Mouse (Mus musculus): ENCODE data around the gene Slc9a5. TPM values are rescaled to one million over a fixed set of nuclear protein-coding genes. Genes with fewer than 3 reads are reported as not detected.

The Slc9a5 gene
- polyA plus RNA-seq (2014; fragmentation: Nextera tagmentation; extraction: Ambion mirVana), result 2.6 and 4.0 TPM in 2 replicates

DNA sequence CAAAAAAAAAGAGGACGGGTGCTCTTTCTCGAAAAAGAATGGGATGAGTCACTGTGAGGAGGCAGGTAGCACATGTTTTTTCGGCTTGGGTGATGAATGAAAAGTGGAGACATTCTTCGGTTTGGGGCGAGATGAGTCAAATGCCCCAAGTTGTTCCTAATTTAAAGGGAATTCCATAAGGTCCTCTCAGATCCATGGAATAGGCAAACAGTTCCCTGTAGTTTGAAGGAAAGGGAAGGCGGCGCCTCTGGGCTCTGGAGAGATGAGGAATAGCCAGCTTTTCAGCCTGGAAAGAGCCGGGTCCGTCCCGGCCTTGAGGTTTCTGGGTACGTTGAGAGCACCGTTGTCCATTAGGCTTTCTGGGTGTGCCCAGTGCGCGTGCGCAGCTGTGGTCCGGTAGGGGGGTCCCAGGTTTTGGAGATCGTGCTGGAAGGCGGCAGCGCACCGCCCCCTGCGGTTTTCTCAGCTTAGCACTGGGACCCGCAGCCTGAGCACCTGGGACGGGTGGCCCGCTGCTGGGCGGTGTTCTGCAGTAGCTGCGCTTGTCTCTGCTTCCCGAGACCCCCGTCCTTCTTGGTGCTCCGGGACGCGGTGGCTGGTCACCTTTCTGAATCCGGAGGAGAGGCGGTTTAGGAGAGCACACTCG, at the start of gene Slc9a5:
Gene Slc9a5, plus strand, starts transcription at position 394 of the 646 bp plus-strand sequence.
- Histone ChIP-seq H3K4me3 (ENCODE audit: low read length) (peak within 1 kb of the TSS; percentile 79), H3K4me1 (ENCODE audit: control insufficient read depth, insufficient read depth, low read length) (peaks cover 27% of the 10 kb centered on the region), H3K36me3 (ENCODE audit: control insufficient read depth, insufficient read depth, low read length) (no peaks in the 10 kb centered on the region), H3K9me3 (ENCODE audit: control insufficient read depth, low read length) (no peaks in the 10 kb centered on the region), H3K27ac (ENCODE audit: low read depth, low read length) (peak within 1 kb of the TSS; percentile 84; the same call in 1 of the 2 replicates), H3K4me2 (replicated peaks; ENCODE audit: low read depth, low read length) (peak within 1 kb of the TSS; percentile 92), H3K27me3 (ENCODE audit: control insufficient read depth, insufficient read depth, low read length) (no peaks in the 10 kb centered on the region), H3K9ac (ENCODE audit: low read depth, low read length) (peak within 1 kb of the TSS; percentile 74)
- ATAC-seq (ENCODE audit: low FRiP score, low TSS enrichment), result peak; percentile 10; the same call in 1 of the 2 replicates
- under 1% methylated on average over 34 of the region's 34 CpGs for WGBS

DNA sequence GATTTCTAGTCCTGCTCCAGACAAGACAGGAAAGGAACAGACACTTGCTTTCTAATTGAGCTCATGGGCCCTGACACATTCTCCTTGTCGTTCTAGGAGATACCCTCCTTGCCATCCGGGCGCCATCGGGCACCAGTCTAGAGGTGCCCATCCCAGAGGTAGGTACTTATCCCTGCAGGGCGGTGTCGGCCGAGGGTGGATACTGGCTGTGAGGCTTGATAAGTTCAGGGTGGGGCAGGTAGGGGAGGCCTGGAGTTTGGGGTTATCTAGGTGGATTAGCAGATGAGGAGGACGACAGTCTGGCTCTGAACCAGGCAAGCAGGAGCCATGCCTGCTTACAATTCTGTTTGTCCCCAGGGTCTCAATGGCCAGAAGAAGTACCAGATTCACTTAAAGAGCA, 48.7 kb upstream of the Slc9a5 start:
- Histone ChIP-seq H3K4me3 (ENCODE audit: low read length) (no peak overlapping the region), H3K9me3 (ENCODE audit: control insufficient read depth, low read length) (no peaks in the 10 kb centered on the region), H3K4me1 (ENCODE audit: control insufficient read depth, insufficient read depth, low read length) (peaks cover 19% of the 10 kb centered on the region), H3K27ac (ENCODE audit: low read depth, low read length) (no peak overlapping the region), H3K9ac (ENCODE audit: low read depth, low read length) (no peak overlapping the region), H3K27me3 (ENCODE audit: control insufficient read depth, insufficient read depth, low read length) (no peaks in the 10 kb centered on the region), H3K4me2 (replicated peaks; ENCODE audit: low read depth, low read length) (no peak overlapping the region), H3K36me3 (ENCODE audit: control insufficient read depth, insufficient read depth, low read length) (peaks cover 57% of the 10 kb centered on the region)
- no peak for ATAC-seq (ENCODE audit: low FRiP score, low TSS enrichment)
- 92% methylated on average over 8 of the region's 8 CpGs for WGBS

DNA sequence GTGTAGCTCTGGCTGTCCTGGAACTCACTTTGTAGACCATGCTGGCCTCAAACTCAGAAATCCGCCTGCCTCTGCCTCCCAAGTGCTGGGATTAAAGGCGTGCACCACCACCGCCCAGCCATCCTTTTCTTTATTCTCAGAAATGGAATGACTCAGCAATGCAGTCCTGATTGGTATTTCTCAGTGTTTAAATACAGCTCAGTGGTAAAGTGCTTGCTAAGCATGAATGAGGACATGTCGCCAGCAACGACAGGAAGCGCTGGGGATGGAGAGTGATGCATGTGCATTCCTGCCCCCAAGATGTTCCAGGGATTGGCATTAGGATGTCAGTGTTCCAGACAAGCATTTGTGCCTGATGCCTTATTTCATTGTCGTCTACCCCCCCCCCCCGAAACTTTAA, 45.2 kb upstream of the Slc9a5 start:
- 87% methylated on average over 8 of the region's 8 CpGs for WGBS
- Histone ChIP-seq H3K36me3 (ENCODE audit: control insufficient read depth, insufficient read depth, low read length) (peaks cover 67% of the 10 kb centered on the region), H3K9ac (ENCODE audit: low read depth, low read length) (no peak overlapping the region)

DNA sequence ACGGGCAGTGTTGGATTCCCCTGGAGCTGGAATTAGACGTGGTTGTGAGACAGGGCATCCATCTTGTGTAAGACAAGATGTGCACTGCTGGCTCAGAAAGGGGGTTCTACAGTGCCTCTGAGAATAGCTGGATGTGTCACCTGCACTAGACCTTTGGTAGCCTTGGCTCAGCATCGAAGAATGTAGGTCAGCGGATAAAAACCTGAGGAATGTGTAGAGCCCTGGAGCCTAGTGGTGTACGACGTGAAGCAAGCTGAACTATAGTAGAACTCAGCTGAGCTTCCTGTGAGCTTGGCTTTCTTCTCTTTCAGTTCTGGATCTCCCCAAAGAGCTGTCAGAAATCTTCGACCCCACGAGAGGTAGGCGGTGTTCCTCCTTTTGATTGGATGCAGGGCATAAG, 44.8 kb upstream of the Slc9a5 start:
- H3K4me2 ChIP-seq (replicated peaks; ENCODE audit: low read depth, low read length), result no peak overlapping the region
- H3K4me3 ChIP-seq (ENCODE audit: low read length), result no peak overlapping the region
- H3K27me3 ChIP-seq (ENCODE audit: control insufficient read depth, insufficient read depth, low read length), result no peaks in the 10 kb centered on the region
- peaks cover 20% of the 10 kb centered on the region; the same call in 1 of the 2 replicates for H3K4me1 ChIP-seq (ENCODE audit: control insufficient read depth, insufficient read depth, low read length)
- H3K9ac ChIP-seq (ENCODE audit: low read depth, low read length), result no peak overlapping the region
- peaks cover 68% of the 10 kb centered on the region for H3K36me3 ChIP-seq (ENCODE audit: control insufficient read depth, insufficient read depth, low read length)
- WGBS, result 84% methylated on average over 9 of the region's 9 CpGs
- no peak overlapping the region for H3K27ac ChIP-seq (ENCODE audit: low read depth, low read length)
- no peaks in the 10 kb centered on the region for H3K9me3 ChIP-seq (ENCODE audit: control insufficient read depth, low read length)
- no peak for ATAC-seq (ENCODE audit: low FRiP score, low TSS enrichment)

More for the DNA sequence above, 45.2 kb upstream of the Slc9a5 start:
- ATAC-seq (ENCODE audit: low FRiP score, low TSS enrichment), result no peak
- peaks cover 25% of the 10 kb centered on the region for H3K4me1 ChIP-seq (ENCODE audit: control insufficient read depth, insufficient read depth, low read length)
- no peak overlapping the region for H3K27ac ChIP-seq (ENCODE audit: low read depth, low read length)
- no peaks in the 10 kb centered on the region for H3K27me3 ChIP-seq (ENCODE audit: control insufficient read depth, insufficient read depth, low read length)
- H3K4me3 ChIP-seq (ENCODE audit: low read length), result no peak overlapping the region
- H3K9me3 ChIP-seq (ENCODE audit: control insufficient read depth, low read length), result no peaks in the 10 kb centered on the region
- no peak overlapping the region for H3K4me2 ChIP-seq (replicated peaks; ENCODE audit: low read depth, low read length)

DNA sequence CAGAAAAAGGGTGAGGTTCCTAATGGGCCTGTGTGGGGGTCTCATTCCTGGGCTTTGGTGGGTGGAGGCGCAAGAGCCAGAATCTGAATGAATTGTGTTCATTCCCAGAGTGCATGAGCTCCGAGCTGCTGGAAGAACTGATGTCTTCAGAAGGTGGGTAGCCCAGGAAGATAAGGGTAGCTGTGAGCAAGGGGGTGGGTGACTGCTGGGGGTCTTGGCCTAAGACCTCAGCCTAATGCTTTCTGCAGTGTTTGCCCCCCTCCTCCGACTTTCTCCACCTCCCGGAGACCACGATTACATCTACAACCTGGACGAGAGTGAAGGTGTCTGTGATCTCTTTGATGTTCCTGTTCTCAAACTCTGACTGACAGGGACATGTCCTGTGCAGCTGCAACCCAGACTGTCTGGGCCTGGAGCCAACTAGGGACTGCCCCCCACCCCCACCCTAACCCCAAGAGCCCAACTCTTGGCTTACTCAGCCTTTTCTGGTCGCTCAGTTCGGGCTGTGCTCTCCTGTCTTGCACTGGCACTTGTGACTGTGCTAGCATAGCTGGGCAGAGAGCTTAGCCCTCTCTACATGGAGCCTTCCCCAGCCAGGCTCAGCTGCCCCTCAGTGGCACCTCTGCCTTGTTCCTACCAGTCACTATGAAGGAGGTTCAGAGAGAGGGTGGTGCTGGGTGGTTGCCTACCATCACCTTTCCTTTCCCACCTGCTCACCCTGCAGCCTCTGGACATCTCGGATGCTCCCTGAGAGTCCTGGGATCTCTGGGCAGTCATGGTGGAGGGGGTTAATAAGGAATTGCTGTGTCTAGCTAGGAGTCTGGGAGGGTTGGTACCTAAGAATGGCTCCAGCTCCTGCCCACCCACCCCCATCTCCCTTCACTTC, 44.1 kb upstream of the Slc9a5 start:
- no peak overlapping the region for H3K9ac ChIP-seq (ENCODE audit: low read depth, low read length)
- H3K4me3 ChIP-seq (ENCODE audit: low read length), result no peak overlapping the region
- H3K4me1 ChIP-seq (ENCODE audit: control insufficient read depth, insufficient read depth, low read length), result peaks cover 18% of the 10 kb centered on the region; the same call in 1 of the 2 replicates
- H3K36me3 ChIP-seq (ENCODE audit: control insufficient read depth, insufficient read depth, low read length), result peaks cover 69% of the 10 kb centered on the region
- peak overlapping the region; percentile 55 for H3K27ac ChIP-seq (ENCODE audit: low read depth, low read length)
- no peak overlapping the region for H3K4me2 ChIP-seq (replicated peaks; ENCODE audit: low read depth, low read length)
- no peaks in the 10 kb centered on the region for H3K27me3 ChIP-seq (ENCODE audit: control insufficient read depth, insufficient read depth, low read length)
- 75% methylated on average over 9 of the region's 9 CpGs for WGBS
- no peaks in the 10 kb centered on the region for H3K9me3 ChIP-seq (ENCODE audit: control insufficient read depth, low read length)
- ATAC-seq (ENCODE audit: low FRiP score, low TSS enrichment), result peak; percentile 10

DNA sequence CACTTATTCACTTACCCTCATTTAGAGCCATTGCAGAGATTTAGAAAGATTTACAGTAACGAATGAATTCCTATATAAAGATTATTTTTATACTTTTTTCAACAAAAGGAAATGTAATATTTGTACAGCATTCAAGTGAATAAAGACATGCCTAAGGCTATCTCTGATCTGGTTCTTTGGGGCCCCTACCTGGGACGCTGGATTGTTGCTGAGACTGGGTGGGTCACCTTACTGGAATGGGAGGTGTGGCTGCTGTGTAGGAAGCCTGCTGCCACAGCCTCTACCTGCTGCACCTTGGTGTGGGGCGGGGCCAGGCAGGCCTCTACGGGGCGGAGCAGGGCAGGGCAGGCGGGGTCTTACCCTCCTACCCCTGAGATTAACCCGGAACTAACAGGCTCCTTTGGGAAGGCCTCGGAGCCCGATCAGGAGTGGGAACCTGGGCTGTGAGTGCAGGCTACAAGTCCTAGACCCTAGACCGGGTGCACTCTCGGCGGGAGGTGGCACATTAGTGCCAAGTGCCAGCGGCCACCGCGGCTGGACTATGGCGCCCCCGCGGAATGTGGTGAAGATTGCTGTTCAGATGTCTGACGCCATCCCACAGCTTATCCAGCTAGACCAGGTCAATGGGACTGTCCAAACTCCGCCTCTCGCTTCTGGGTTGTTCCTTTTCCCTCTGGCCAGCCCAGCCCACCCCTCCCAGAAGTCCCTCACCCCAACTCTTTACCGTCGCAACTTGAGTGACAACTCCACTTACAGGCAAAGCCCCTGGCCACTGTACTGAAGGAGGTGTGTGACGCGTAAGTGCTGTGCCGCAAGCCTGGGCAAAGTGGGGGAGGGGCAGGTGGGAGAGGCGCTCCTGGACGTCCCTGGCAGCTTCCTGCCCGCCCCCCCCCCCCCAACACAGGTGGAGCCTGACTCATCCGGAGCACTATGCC, 43.2 kb upstream of the Slc9a5 start, which contains the start of gene Elmo3:
Gene Elmo3, plus strand, starts transcription at position 391 of the 935 bp plus-strand sequence.
- peak within 1 kb of the TSS; percentile 69 for H3K27ac ChIP-seq (ENCODE audit: low read depth, low read length)
- H3K4me3 ChIP-seq (ENCODE audit: low read length), result peak within 1 kb of the TSS; percentile 38
- peak within 1 kb of the TSS; percentile 72 for H3K4me2 ChIP-seq (replicated peaks; ENCODE audit: low read depth, low read length)
- H3K4me1 ChIP-seq (ENCODE audit: control insufficient read depth, insufficient read depth, low read length), result peaks cover 18% of the 10 kb centered on the region; the same call in 1 of the 2 replicates
- 4% methylated on average over 30 of the region's 30 CpGs for WGBS
- H3K36me3 ChIP-seq (ENCODE audit: control insufficient read depth, insufficient read depth, low read length), result peaks cover 60% of the 10 kb centered on the region
- peak; percentile 87 for ATAC-seq (ENCODE audit: low FRiP score, low TSS enrichment)
- H3K9ac ChIP-seq (ENCODE audit: low read depth, low read length), result peak within 1 kb of the TSS; percentile 60
- no peaks in the 10 kb centered on the region for H3K27me3 ChIP-seq (ENCODE audit: control insufficient read depth, insufficient read depth, low read length)
- H3K9me3 ChIP-seq (ENCODE audit: control insufficient read depth, low read length), result no peaks in the 10 kb centered on the region

DNA sequence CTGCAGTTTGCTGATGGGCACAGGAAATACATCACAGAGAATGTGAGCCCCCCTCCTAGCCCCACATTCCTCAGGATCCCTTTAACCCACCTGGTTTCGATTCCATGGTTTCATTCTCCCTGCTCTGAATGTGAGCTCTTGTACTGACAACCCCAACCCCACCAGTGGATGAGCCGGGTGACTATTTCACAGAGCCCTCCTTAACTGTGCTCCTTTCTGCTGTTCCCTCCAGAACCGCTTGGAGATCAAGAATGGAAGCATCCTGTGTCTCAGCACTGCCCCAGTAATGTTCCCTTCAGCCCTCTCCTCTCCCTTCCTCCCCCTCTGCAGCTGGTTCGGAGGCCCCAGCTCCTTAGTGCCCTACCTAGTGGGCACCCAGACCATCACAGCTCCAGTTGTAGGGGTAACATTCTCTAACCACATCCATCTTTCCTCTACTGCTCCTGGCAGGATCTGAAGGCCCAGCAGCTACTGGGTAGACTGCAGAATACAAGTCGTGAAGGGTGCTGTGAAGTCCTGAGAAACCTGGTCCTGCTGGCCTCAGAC, 42.4 kb upstream of the Slc9a5 start:
- peaks cover 18% of the 10 kb centered on the region; the same call in 1 of the 2 replicates for H3K4me1 ChIP-seq (ENCODE audit: control insufficient read depth, insufficient read depth, low read length)
- WGBS, result 47% methylated on average over 5 of the region's 5 CpGs
- peaks cover 54% of the 10 kb centered on the region for H3K36me3 ChIP-seq (ENCODE audit: control insufficient read depth, insufficient read depth, low read length)
- peak; percentile 38 for ATAC-seq (ENCODE audit: low FRiP score, low TSS enrichment)
- H3K27me3 ChIP-seq (ENCODE audit: control insufficient read depth, insufficient read depth, low read length), result no peaks in the 10 kb centered on the region
- H3K4me2 ChIP-seq (replicated peaks; ENCODE audit: low read depth, low read length), result peak overlapping the region; percentile 72
- H3K9ac ChIP-seq (ENCODE audit: low read depth, low read length), result peak overlapping the region; percentile 60; the same call in 1 of the 2 replicates
- H3K4me3 ChIP-seq (ENCODE audit: low read length), result peak overlapping the region; percentile 38
- no peaks in the 10 kb centered on the region for H3K9me3 ChIP-seq (ENCODE audit: control insufficient read depth, low read length)
- peak overlapping the region; percentile 69; the same call in 1 of the 2 replicates for H3K27ac ChIP-seq (ENCODE audit: low read depth, low read length)

DNA sequence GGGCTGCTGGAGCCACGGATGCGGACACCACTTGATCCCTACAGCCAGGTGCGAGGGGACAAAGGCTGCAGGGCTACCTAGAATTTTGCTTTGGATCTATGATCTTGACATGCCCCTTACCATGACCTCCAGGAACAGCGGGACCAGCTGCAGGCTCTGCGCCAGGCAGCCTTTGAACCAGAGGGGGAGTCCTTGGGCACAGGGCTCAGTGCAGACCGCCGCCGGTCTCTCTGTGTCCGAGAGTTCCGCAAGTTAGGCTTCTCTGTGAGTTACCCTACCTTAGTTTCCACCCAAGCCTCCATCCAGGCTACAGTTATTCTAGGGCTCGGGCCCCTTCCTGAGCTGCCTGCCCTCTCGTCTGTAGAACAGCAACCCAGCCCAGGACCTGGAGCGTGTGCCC, 41.0 kb upstream of the Slc9a5 start:
- peaks cover 48% of the 10 kb centered on the region for H3K36me3 ChIP-seq (ENCODE audit: control insufficient read depth, insufficient read depth, low read length)
- H3K4me2 ChIP-seq (replicated peaks; ENCODE audit: low read depth, low read length), result no peak overlapping the region
- no peak for ATAC-seq (ENCODE audit: low FRiP score, low TSS enrichment)
- peaks cover 18% of the 10 kb centered on the region; the same call in 1 of the 2 replicates for H3K4me1 ChIP-seq (ENCODE audit: control insufficient read depth, insufficient read depth, low read length)
- WGBS, result 93% methylated on average over 13 of the region's 13 CpGs
- no peak overlapping the region for H3K27ac ChIP-seq (ENCODE audit: low read depth, low read length)
- no peak overlapping the region for H3K4me3 ChIP-seq (ENCODE audit: low read length)
- no peaks in the 10 kb centered on the region for H3K27me3 ChIP-seq (ENCODE audit: control insufficient read depth, insufficient read depth, low read length)
- H3K9ac ChIP-seq (ENCODE audit: low read depth, low read length), result no peak overlapping the region
- no peaks in the 10 kb centered on the region for H3K9me3 ChIP-seq (ENCODE audit: control insufficient read depth, low read length)

All from kidney, embryonic 14.5 days (tissue).